Mouse (Mus musculus): ENCODE measurements around the gene Selplg.

DNA sequence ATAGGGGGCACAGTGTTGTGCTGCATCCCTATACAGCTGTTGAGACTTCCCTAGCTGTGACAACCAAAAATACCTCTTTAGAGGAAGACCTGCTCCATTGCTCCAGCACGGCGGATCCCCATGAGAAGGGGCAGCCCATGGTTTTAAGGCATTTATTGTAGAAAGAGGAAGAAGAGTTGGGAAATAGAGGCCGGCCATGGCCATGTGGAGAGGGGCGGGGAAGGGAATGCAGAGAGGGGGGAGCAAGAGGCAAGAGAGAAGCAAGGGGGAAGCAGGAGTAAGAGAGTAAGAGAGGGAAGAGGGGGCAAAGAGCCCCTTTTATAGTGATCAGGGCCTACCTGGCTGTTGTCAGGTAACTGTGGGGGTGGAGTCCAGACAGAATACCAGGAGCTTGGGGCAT lies 22.3 kb downstream of the Selplg start:
- TF ChIP-seq E2F4 (IDR thresholded peaks at IDR 0.05; ENCODE audit: insufficient read depth) (no peak), CEBPB (IDR thresholded peaks at IDR 0.05; ENCODE audit: insufficient read depth, poor library complexity, severe bottlenecking) (no peak), POLR2A (IDR thresholded peaks at IDR 0.05; ENCODE audit: insufficient read length, low read depth) (no peak), MAX (IDR thresholded peaks at IDR 0.05; ENCODE audit: low read depth) (no peak), USF1 (IDR thresholded peaks at IDR 0.05; ENCODE audit: low read depth) (no peak), TCF3 (IDR thresholded peaks at IDR 0.05; ENCODE audit: insufficient read length, low read depth) (no peak), TCF12 (IDR thresholded peaks at IDR 0.05; ENCODE audit: insufficient read depth, poor library complexity, severe bottlenecking) (no peak), MYOD1 (IDR thresholded peaks at IDR 0.05; ENCODE audit: control insufficient read depth in 1 of 3, insufficient read length in 2 of 3, low read depth in 2 of 3) (no peak), REST (IDR thresholded peaks at IDR 0.05; ENCODE audit: insufficient read depth, insufficient read length) (no peak), MYOG (IDR thresholded peaks at IDR 0.05; ENCODE audit: control insufficient read depth in 1 of 3, insufficient read depth in 1 of 3, insufficient read length in 2 of 3, low read depth in 2 of 3) (no peak)

Measured in myocyte (in vitro differentiated cells).